Mouse (Mus musculus) forebrain, embryonic 14.5 days (tissue): ENCODE measurements around the gene Dbp. TPM values are rescaled to one million over a fixed set of nuclear protein-coding genes. Genes with fewer than 3 reads are reported as not detected.
A peak's percentile ranks its signal among the peaks of the same experiment; 100 is the strongest.
"Not testable (repeated sequence)": the region's sequence is repeated elsewhere in the genome, so short reads cannot be mapped to it uniquely, and the experiment has no call there.

Source experiments
- ATAC-seq: fragments of 200-750 bp; cut with Nextera tagmentation; 2 replicates; pipeline ENCODE4 v1.8.0; 2017; ENCODE audit warnings: mild to moderate bottlenecking, moderate library complexity
- DNase-seq: peaks from one replicate; pipeline ENCODE4 v3.0.0-alpha.2; 2015; ENCODE audit warnings: low spot score
- H3K27ac ChIP-seq: fragments of 300-500 bp; sonication (generic); 2 replicates; pipeline ENCODE4 v1.5.1; 2014; ENCODE audit warnings: low read depth, mild to moderate bottlenecking, control low read depth, low read length, moderate library complexity
- H3K27me3 ChIP-seq: fragments of 300-500 bp; sonication (generic); replicated peaks from 2 replicates; pipeline ENCODE4 v1.6.1; 2014; ENCODE audit warnings: low read length, control low read depth, mixed read lengths; ENCODE audit not compliant: control insufficient read depth, insufficient read depth
- H3K36me3 ChIP-seq: fragments of 300-500 bp; sonication (generic); 2 replicates; pipeline ENCODE4 v1.6.1; 2014; ENCODE audit warnings: low read length, control low read depth; ENCODE audit not compliant: control insufficient read depth, insufficient read depth
- H3K4me1 ChIP-seq: fragments of 300-500 bp; sonication (generic); 2 replicates; pipeline ENCODE4 v1.6.1; 2014; ENCODE audit warnings: antibody characterized with exemption, low read length, control low read depth; ENCODE audit not compliant: control insufficient read depth, insufficient read depth
- H3K4me2 ChIP-seq: fragments of 300-500 bp; sonication (generic); 2 replicates; pipeline ENCODE4 v1.6.1; 2014; ENCODE audit warnings: mild to moderate bottlenecking, control low read depth, low read length
- H3K4me3 ChIP-seq: fragments of 300-500 bp; sonication (generic); 2 replicates; pipeline ENCODE4 v1.5.1; 2014; ENCODE audit warnings: low read depth, low read length, control low read depth
- H3K9ac ChIP-seq: fragments of 300-500 bp; sonication (generic); 2 replicates; pipeline ENCODE4 v1.6.1; 2014; ENCODE audit warnings: mild to moderate bottlenecking, low read length, control low read depth, moderate library complexity
- H3K9me3 ChIP-seq: fragments of 300-500 bp; sonication (generic); replicated peaks from 2 replicates; pipeline ENCODE4 v1.6.1; 2016; ENCODE audit warnings: low read length, control low read depth, mixed read lengths; ENCODE audit not compliant: control insufficient read depth
- WGBS: fragments of 180-500 bp; shearing (Covaris S2); extraction: QIAGEN DNeasy Blood & Tissue Kit; methylation state at CpG from one replicate; pipeline ENCODE4 v1.1.7; 2014; 5-methylcytosine and 5-hydroxymethylcytosine counted together
- polyA plus RNA-seq: library from polyadenylated mRNA; unstranded; fragments of >200 nt; fragmentation: Nextera tagmentation; extraction: Ambion mirVana; gene quantifications from 2 replicates; pipeline ENCODE4 v1.2.1, GENCODE M21; 2014

Dbp gene
- 3.6 and 3.7 TPM in 2 replicates for polyA plus RNA-seq

DNA sequence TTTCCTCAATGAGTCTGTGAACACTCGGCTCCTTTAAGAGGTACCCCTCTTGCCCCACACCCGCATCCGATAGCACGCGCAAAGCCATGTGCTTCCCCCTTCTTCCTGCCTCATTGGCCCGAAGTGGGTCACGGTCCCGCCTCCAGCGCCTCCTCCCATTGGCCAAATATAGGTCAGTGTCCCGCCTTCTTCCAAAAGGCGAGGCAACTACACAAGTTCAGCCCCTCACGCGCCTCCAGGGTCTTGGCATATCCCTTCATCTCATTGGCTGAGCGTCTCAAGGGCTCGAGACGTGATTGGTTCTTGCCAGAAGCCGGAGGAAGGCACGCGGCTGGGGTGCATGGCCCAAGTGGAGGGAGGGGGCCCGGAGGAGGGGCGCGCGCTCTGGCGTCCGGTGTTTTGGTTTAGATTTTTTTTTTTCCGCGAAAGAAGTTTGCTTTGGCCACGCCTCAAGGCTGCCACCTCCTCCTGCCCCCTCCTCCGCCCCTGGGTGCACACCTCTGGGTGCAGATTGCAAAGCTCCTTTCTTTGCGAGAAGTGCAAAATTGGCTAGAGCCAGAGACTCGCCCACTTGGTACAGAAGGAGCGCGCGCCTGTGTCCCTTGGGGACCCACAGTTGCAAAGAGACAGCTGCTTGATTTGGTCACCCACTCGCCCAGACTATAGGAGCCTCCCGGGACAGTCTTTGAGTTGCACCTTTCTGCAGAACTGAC is at the start of gene Dbp:
Gene Dbp, plus strand, starts transcription at position 359 of the 713 bp plus-strand sequence.
- peak within 1 kb of the TSS; percentile 98 for H3K4me2 ChIP-seq
- peak within 1 kb of the TSS; percentile 82 for H3K27ac ChIP-seq
- 0% methylated on average over 36 of the region's 36 CpGs for WGBS
- H3K9ac ChIP-seq = peak within 1 kb of the TSS; percentile 75
- H3K9me3 ChIP-seq = no peaks in the 10 kb centered on the region
- peak; percentile 100 for DNase-seq
- 0 out of 2 replicates have a peak, but pooled peaks cover 4% of the 10 kb centered on the region for H3K27me3 ChIP-seq
- peak within 1 kb of the TSS; percentile 52 for H3K4me3 ChIP-seq
- peaks cover 46% of the 10 kb centered on the region for H3K4me1 ChIP-seq
- ATAC-seq = peak; percentile 86
- peaks cover 4% of the 10 kb centered on the region; the same call in 1 of the 2 replicates for H3K36me3 ChIP-seq

- Histone ChIP-seq H3K9ac (no peak overlapping the region), H3K27me3 (no peaks in the 10 kb centered on the region), H3K4me3 (no peak overlapping the region), H3K27ac (no peak overlapping the region), H3K4me2 (no peak overlapping the region), H3K9me3 (no peaks in the 10 kb centered on the region), H3K36me3 (no peaks in the 10 kb centered on the region), H3K4me1 (no peaks in the 10 kb centered on the region)
- ATAC-seq (no peak), DNase-seq (no peak)
- 82% methylated on average over 11 of the region's 11 CpGs for WGBS
Observed at GRCm38 (mm10) chr7:45660746-45661478, 44.0 kb upstream of the Dbp start.

DNA sequence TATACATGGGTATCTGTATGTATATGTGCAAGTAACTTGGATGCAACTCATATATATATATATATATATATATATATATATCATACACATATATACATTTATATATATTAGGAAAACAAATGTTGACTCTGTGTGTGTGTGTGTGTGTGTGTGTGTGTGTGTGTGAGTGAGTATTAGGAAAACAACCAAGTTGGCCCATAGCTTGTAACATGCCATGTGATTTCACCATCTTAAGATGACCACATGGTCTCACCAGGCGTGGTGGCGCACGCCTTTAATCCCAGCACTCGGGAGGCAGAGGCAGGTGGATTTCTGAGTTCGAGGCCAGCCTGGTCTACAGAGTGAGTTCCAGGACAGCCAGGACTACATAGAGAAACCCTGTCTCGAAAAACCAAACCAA is 43.2 kb upstream of the Dbp start:
- not testable (repeated sequence) for H3K27me3 ChIP-seq, H3K9me3 ChIP-seq, ATAC-seq, H3K4me3 ChIP-seq, DNase-seq, H3K4me2 ChIP-seq, H3K9ac ChIP-seq, H3K36me3 ChIP-seq, H3K27ac ChIP-seq, H3K4me1 ChIP-seq
- 86% methylated on average over 6 of the region's 6 CpGs for WGBS

DNA sequence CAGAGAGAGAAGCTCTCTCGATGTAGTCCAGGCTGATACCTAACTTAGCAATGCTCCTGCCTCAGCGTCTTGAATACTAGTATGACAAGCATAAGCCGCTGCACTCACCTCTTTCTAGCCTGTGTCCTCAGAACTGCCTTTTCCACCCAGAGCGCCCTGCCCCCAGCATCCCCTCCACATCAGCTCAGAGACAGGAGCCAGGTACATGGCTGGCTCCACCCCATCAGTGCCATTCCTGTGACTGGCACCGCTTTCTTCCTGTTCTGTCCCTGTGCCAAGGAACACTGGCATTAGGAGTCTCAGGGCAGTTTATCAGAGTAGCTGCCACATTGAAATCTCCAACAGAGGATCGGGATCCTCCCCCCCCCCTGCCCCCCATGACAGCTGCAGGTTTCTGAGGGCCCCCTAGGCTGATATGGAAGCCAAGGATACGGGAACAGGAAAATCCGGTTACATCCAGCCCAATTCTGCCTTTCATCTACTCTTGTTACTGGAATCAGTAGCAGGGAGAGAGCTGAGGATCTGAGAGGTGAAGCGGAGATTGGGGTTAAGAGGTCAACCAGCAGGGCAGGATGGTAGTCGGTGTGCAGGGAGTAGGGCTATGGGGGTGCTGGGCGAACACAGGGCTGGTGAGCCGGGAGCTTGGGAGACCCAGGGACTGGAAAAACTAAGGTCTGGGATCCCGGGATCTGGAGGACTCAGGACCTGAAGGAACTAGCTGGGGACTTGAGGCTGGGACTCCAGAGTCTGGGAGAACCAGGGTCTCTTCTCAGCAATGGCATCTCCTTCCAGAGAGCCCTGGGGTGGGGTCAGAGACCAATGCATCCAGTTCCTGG is 39.4 kb upstream of the Dbp start:
- no peak overlapping the region for H3K9ac ChIP-seq
- DNase-seq (no peak), ATAC-seq (no peak)
- no peak overlapping the region for H3K27ac ChIP-seq
- H3K9me3 ChIP-seq = no peaks in the 10 kb centered on the region
- WGBS = 69% methylated on average over 13 of the region's 13 CpGs
- no peaks in the 10 kb centered on the region for H3K36me3 ChIP-seq
- H3K4me2 ChIP-seq = no peak overlapping the region
- no peaks in the 10 kb centered on the region for H3K4me1 ChIP-seq
- no peak overlapping the region for H3K4me3 ChIP-seq
- no peaks in the 10 kb centered on the region for H3K27me3 ChIP-seq

GRCm38 (mm10) chr7:45666161-45666560 is 38.7 kb upstream of the Dbp start, which contains the start of gene Fut2:
Gene Fut2 (minus strand): TSS chr7:45666394.
- H3K4me3 ChIP-seq = no peak within 1 kb of the TSS
- H3K9me3 ChIP-seq = no peaks in the 10 kb centered on the region
- H3K4me1 ChIP-seq = no peaks in the 10 kb centered on the region
- no peak for DNase-seq
- ATAC-seq = no peak
- H3K4me2 ChIP-seq = no peak within 1 kb of the TSS
- H3K27ac ChIP-seq = no peak within 1 kb of the TSS
- WGBS = 78% methylated on average over 7 of the region's 7 CpGs
- no peaks in the 10 kb centered on the region for H3K27me3 ChIP-seq
- no peaks in the 10 kb centered on the region for H3K36me3 ChIP-seq
- no peak within 1 kb of the TSS for H3K9ac ChIP-seq

- Histone ChIP-seq H3K9me3 (no peaks in the 10 kb centered on the region), H3K27me3 (no peaks in the 10 kb centered on the region), H3K4me3 (no peak overlapping the region), H3K4me2 (no peak overlapping the region), H3K36me3 (no peaks in the 10 kb centered on the region), H3K4me1 (no peaks in the 10 kb centered on the region), H3K9ac (no peak overlapping the region), H3K27ac (no peak overlapping the region)
- DNase-seq (peak; percentile 55), ATAC-seq (no peak)
- WGBS = 68% methylated on average over 14 of the region's 14 CpGs
Observed at GRCm38 (mm10) chr7:45667761-45668160, 37.1 kb upstream of the Dbp start.

DNA sequence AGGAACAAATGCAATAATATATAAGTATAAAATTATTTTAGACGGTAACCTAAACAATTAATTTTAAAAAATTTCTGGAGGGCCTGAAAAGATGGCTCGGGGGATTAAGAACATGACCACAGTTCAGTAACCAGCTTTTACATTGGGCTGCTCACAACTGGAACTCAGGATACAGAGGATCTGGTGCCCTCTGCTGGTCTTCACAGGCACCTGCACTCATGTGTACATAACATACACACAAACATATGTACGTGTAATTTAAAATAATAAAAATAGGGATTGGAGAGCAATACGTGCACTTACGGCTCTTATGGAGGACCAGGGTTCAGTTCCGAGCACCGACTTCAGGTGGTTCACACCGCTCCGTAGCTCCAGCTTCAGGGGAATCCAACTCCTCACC is 36.0 kb upstream of the Dbp start:
- Histone ChIP-seq H3K9me3 (no peaks in the 10 kb centered on the region), H3K4me1 (no peaks in the 10 kb centered on the region), H3K4me2 (no peak overlapping the region), H3K27ac (no peak overlapping the region), H3K27me3 (no peaks in the 10 kb centered on the region), H3K4me3 (no peak overlapping the region), H3K9ac (no peak overlapping the region), H3K36me3 (no peaks in the 10 kb centered on the region)
- no peak for DNase-seq
- ATAC-seq = no peak
- 96% methylated on average over 9 of the region's 9 CpGs for WGBS

DNA sequence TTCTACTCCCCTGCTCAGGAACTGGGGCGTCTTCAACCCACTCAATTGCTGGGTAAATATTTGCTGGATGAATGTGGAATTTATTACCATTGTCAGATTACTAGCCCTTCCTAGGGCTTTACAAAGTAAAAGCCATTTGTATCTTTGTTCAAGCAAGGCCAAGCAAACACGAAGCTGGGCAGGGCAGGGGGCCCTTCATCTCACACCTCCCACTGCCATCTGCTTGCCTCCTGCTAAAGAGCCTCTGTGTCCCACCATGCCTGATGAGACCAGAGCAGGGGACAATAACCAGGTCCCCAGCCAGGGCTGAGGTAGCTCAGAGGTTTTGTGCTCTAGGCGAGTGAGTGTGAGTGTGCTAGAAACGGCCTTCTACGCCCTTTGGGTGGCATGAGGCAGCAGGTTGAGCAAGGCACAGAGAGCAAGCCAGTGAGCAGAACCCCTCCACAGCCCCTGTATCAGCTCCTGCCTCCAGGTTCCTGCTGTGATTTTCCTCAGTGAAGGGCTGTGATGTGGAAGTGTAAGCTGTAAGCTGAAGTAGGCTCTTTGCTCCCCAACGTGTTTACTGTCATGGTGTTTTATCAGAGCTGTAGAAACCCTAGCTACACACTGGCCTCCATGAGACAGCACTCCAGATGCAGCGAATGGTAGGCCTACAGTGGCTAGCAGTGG is 27.1 kb upstream of the Dbp start:
- Histone ChIP-seq H3K9me3 (no peaks in the 10 kb centered on the region), H3K4me1 (no peaks in the 10 kb centered on the region), H3K4me2 (no peak overlapping the region), H3K9ac (no peak overlapping the region), H3K27me3 (no peaks in the 10 kb centered on the region), H3K36me3 (no peaks in the 10 kb centered on the region), H3K27ac (no peak overlapping the region), H3K4me3 (no peak overlapping the region)
- DNase-seq (no peak), ATAC-seq (no peak)
- WGBS = 77% methylated on average over 7 of the region's 7 CpGs
